Mouse (Mus musculus): ENCODE measurements around the gene Oxct2b. TPM values are rescaled to one million over a fixed set of nuclear protein-coding genes. Genes with fewer than 3 reads are reported as not detected.

The Oxct2b gene
- not detected in 2 replicates for polyA plus RNA-seq (2015; fragmentation: Nextera tagmentation; extraction: Ambion mirVana)

DNA sequence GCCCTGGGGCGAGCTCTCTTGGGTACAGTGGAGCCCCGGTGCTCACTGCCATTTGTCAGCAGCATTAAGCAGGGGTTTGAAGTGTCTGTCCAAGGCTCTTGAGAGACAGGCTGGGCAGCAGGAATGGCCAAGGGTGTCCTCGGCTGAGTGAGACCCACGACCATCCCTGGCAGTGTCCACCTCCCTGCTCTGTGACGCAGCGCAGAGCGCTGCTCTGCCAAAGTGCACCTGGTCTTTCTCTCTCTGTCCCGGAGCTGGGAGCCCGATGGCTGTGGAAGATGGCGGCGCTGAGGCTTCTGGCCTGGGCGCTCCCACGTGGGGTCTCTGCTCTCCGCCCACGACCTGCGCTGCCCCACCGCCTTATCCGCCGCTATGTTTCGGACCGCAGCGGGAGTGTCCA lies at the start of gene Oxct2b:
Gene Oxct2b, plus strand, starts transcription at position 256 of the 400 bp plus-strand sequence.
- H3K4me1 ChIP-seq (replicated peaks; ENCODE audit: control insufficient read depth, insufficient read depth): no peaks in the 10 kb centered on the region
- TF ChIP-seq EP300 (optimal IDR thresholded peaks at IDR 0.05) (no peak), CTCF (IDR thresholded peaks at IDR 0.05; ENCODE audit: low read depth) (no peak)
- no peaks in the 10 kb centered on the region for H3K27me3 ChIP-seq (ENCODE audit: control insufficient read depth, insufficient read depth, low read length)
- ATAC-seq (ENCODE audit: low FRiP score, low TSS enrichment): no peak
- no peaks in the 10 kb centered on the region for H3K36me3 ChIP-seq (ENCODE audit: control insufficient read depth, insufficient read depth, low read length)
- no peak within 1 kb of the TSS for H3K27ac ChIP-seq (replicated peaks)
- H3K4me3 ChIP-seq (ENCODE audit: low read depth, low read length): 0 out of 2 replicates have a peak within 1 kb of the TSS, but pooled peaks have one; percentile 13
- no peaks in the 10 kb centered on the region for H3K9me3 ChIP-seq (ENCODE audit: control insufficient read depth, low read length)
- no peak for DNase-seq (ENCODE audit: low spot score)
- peak within 1 kb of the TSS; percentile 44 for H3K4me2 ChIP-seq (replicated peaks; ENCODE audit: low read depth)
- no peak within 1 kb of the TSS for H3K9ac ChIP-seq (ENCODE audit: low read length)
- 12% methylated on average over 21 of the region's 22 CpGs for WGBS

DNA sequence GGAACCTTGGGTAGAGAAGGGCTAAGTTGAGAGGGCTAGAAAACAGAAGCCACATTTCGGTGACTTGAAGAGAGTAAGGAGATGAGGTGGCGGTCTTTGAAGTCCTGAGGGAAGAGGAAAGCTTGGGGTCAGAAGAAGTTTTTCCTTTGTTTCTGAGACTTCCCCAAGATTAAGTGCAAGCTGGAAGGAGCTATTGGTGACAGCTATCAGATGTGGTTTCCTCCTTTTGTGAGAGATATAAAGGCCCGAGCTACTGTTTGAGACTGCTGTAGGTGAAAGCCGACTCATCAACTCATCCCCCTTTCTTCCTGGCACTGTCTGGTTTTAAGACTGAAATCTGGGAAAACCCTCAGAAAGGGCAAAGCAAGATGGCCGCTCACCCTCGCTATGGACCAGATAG lies 47.4 kb upstream of the Oxct2b start:
- no peak for ATAC-seq (ENCODE audit: low FRiP score, low TSS enrichment)
- WGBS: 73% methylated on average over 6 of the region's 6 CpGs
- no peaks in the 10 kb centered on the region for H3K4me1 ChIP-seq (replicated peaks; ENCODE audit: control insufficient read depth, insufficient read depth)

DNA sequence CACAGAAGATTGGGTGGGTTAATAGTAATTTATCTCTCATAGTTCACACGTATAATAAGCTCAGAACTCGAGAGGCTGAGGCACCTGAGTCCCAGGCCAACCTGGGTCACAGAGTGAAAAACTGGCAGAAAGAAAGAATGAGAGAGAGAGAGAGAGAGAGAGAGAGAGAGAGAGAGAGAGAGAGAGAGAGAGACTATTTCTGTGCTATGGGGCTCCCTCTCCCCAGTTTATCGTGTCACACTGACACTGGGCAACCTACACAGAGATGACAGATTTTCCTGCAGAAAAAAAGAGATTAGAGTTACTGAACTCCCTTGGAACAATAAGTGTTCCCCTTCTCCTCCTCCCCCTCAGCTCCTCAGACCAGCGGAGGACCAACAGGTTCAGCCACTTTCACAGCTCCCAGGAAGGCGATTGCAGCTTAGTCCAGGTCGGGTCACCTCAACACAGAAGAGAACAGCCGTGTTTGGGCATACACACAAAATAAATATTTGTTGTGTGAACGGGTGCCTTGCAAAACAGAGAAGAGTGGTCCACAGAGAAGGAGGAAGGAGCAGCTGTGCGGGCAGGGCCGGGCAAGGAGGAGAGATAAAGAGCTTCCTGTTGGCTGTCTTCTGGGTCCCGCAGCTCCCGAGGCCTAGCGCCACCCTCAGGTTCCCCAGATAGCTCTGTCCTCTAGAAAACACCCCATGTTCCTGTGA lies 44.6 kb upstream of the Oxct2b start:
- DNase-seq (ENCODE audit: low spot score) (peak; percentile 82), ATAC-seq (ENCODE audit: low FRiP score, low TSS enrichment) (peak; percentile 89)
- TF ChIP-seq CTCF (IDR thresholded peaks at IDR 0.05; ENCODE audit: low read depth) (peak; percentile 69), EP300 (optimal IDR thresholded peaks at IDR 0.05) (no peak)
- Histone ChIP-seq H3K9me3 (ENCODE audit: control insufficient read depth, low read length) (no peaks in the 10 kb centered on the region), H3K4me3 (ENCODE audit: low read depth, low read length) (no peak overlapping the region), H3K36me3 (ENCODE audit: control insufficient read depth, insufficient read depth, low read length) (no peaks in the 10 kb centered on the region), H3K27me3 (ENCODE audit: control insufficient read depth, insufficient read depth, low read length) (no peaks in the 10 kb centered on the region), H3K9ac (ENCODE audit: low read length) (no peak overlapping the region), H3K27ac (replicated peaks) (0 out of 2 replicates have a peak overlapping the region, but pooled peaks have one; percentile 13), H3K4me1 (replicated peaks; ENCODE audit: control insufficient read depth, insufficient read depth) (no peaks in the 10 kb centered on the region), H3K4me2 (replicated peaks; ENCODE audit: low read depth) (peak overlapping the region; percentile 23; the same call in 1 of the 2 replicates)
- 6% methylated on average over 13 of the region's 13 CpGs for WGBS

More for the DNA sequence above, 47.4 kb upstream of the Oxct2b start:
- no peaks in the 10 kb centered on the region for H3K36me3 ChIP-seq (ENCODE audit: control insufficient read depth, insufficient read depth, low read length)
- H3K4me3 ChIP-seq (ENCODE audit: low read depth, low read length): no peak overlapping the region
- no peak overlapping the region for H3K4me2 ChIP-seq (replicated peaks; ENCODE audit: low read depth)
- no peaks in the 10 kb centered on the region for H3K9me3 ChIP-seq (ENCODE audit: control insufficient read depth, low read length)
- no peaks in the 10 kb centered on the region for H3K27me3 ChIP-seq (ENCODE audit: control insufficient read depth, insufficient read depth, low read length)
- no peak overlapping the region for H3K27ac ChIP-seq (replicated peaks)
- no peak for TF ChIP-seq CTCF (IDR thresholded peaks at IDR 0.05; ENCODE audit: low read depth)
- no peak for TF ChIP-seq EP300 (optimal IDR thresholded peaks at IDR 0.05)
- H3K9ac ChIP-seq (ENCODE audit: low read length): no peak overlapping the region
- no peak for DNase-seq (ENCODE audit: low spot score)

DNA sequence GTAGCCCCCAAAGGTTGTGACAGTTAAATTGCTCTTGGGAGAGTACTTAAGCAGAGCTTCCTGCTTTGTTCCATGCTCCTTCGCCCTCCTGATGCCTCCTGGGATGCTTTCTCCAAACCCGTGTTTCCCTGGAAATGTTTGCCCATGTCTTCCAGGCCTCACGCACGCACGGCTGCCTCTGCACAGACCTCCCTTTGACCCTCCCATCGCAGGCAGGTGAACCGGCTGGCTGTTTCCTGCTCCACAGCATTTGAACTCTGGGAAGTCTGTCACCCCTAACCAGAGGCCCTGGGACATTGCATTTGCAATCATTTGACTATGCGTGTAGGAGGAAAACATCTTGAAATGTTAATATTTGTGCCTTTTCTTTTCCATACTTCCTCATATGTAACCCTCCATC lies 39.1 kb upstream of the Oxct2b start:
- Histone ChIP-seq H3K27me3 (ENCODE audit: control insufficient read depth, insufficient read depth, low read length) (no peaks in the 10 kb centered on the region), H3K9me3 (ENCODE audit: control insufficient read depth, low read length) (no peaks in the 10 kb centered on the region), H3K4me3 (ENCODE audit: low read depth, low read length) (no peak overlapping the region), H3K4me1 (replicated peaks; ENCODE audit: control insufficient read depth, insufficient read depth) (no peaks in the 10 kb centered on the region), H3K9ac (ENCODE audit: low read length) (no peak overlapping the region), H3K4me2 (replicated peaks; ENCODE audit: low read depth) (no peak overlapping the region), H3K36me3 (ENCODE audit: control insufficient read depth, insufficient read depth, low read length) (no peaks in the 10 kb centered on the region), H3K27ac (replicated peaks) (no peak overlapping the region; the same call in 1 of the 2 replicates)
- TF ChIP-seq CTCF (IDR thresholded peaks at IDR 0.05; ENCODE audit: low read depth) (no peak), EP300 (optimal IDR thresholded peaks at IDR 0.05) (no peak)
- DNase-seq (ENCODE audit: low spot score) (peak; percentile 31), ATAC-seq (ENCODE audit: low FRiP score, low TSS enrichment) (no peak)
- 38% methylated on average over 8 of the region's 8 CpGs for WGBS

DNA sequence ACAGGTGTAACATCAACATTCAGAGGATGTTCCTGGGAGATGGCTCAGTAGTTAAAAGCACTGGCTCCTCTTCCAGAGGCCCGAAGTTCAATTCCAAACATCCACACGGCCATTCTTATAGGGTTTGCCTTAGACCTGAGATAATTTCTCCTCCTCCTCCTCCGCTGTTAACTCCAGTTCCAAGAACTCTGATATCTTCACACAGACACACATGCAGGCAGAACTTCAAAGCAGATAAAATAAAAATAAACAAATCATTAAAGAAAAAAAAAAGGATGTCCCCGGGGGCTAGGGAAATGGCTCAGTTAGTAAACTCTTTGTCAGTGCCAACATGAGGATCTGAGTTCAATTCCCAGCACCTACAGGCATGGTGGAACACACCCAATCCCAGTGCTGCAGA lies 37.8 kb upstream of the Oxct2b start:
- no peaks in the 10 kb centered on the region for H3K9me3 ChIP-seq (ENCODE audit: control insufficient read depth, low read length)
- H3K4me3 ChIP-seq (ENCODE audit: low read depth, low read length): no peak overlapping the region
- no peak for DNase-seq (ENCODE audit: low spot score)
- no peak overlapping the region for H3K27ac ChIP-seq (replicated peaks)
- ATAC-seq (ENCODE audit: low FRiP score, low TSS enrichment): no peak
- no peaks in the 10 kb centered on the region for H3K4me1 ChIP-seq (replicated peaks; ENCODE audit: control insufficient read depth, insufficient read depth)
- no peaks in the 10 kb centered on the region for H3K27me3 ChIP-seq (ENCODE audit: control insufficient read depth, insufficient read depth, low read length)
- no peak overlapping the region for H3K9ac ChIP-seq (ENCODE audit: low read length)
- TF ChIP-seq EP300 (optimal IDR thresholded peaks at IDR 0.05) (no peak), CTCF (IDR thresholded peaks at IDR 0.05; ENCODE audit: low read depth) (no peak)
- H3K36me3 ChIP-seq (ENCODE audit: control insufficient read depth, insufficient read depth, low read length): no peaks in the 10 kb centered on the region
- no peak overlapping the region for H3K4me2 ChIP-seq (replicated peaks; ENCODE audit: low read depth)
- 63% methylated on average over 4 of the region's 4 CpGs for WGBS

DNA sequence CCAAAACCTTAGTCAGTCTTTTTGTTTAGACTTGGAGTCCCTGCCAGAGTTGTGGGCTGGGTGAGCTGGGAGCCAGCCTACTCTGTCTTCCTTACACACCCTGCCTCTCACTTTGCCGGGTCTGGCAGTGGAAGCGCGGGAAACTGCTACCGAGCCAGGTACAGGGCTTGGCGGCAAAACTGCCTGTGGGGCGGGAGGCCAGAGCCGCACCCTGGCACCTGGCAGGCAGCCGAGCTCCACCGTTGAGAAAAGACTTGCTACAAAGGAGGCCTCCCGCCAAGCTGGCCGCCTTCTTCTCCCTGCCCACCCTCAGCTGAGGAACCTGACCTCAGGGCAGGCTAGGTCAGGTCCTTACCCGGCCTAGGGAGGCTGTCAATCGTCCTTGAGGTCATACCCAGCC lies 35.3 kb upstream of the Oxct2b start:
- TF ChIP-seq EP300 (optimal IDR thresholded peaks at IDR 0.05) (no peak), CTCF (IDR thresholded peaks at IDR 0.05; ENCODE audit: low read depth) (no peak)

More for the DNA sequence above, 35.3 kb upstream of the Oxct2b start:
- Histone ChIP-seq H3K27ac (replicated peaks) (peak overlapping the region; percentile 63; the same call in 1 of the 2 replicates), H3K4me3 (ENCODE audit: low read depth, low read length) (no peak overlapping the region), H3K4me2 (replicated peaks; ENCODE audit: low read depth) (no peak overlapping the region), H3K27me3 (ENCODE audit: control insufficient read depth, insufficient read depth, low read length) (no peaks in the 10 kb centered on the region), H3K4me1 (replicated peaks; ENCODE audit: control insufficient read depth, insufficient read depth) (no peaks in the 10 kb centered on the region), H3K9me3 (ENCODE audit: control insufficient read depth, low read length) (no peaks in the 10 kb centered on the region), H3K9ac (ENCODE audit: low read length) (no peak overlapping the region), H3K36me3 (ENCODE audit: control insufficient read depth, insufficient read depth, low read length) (no peaks in the 10 kb centered on the region)
- DNase-seq (ENCODE audit: low spot score) (peak; percentile 93), ATAC-seq (ENCODE audit: low FRiP score, low TSS enrichment) (peak; percentile 69)
- WGBS: 22% methylated on average over 13 of the region's 13 CpGs

Data from stomach, postnatal 0 days (tissue).